Mouse (Mus musculus): ENCODE measurements at regions not wholly inside any gene's neighbourhood (a gene's known extent, or its start where the extent isn't known, plus 50 kb on each side); places are given as distances from the start of the nearest gene placed in this dataset.

- no peak for DNase-seq
These were observed 477.4 kb upstream of the Diaph2 start for GRCm38 (mm10) chrX:129272135-129272534.

DNA sequence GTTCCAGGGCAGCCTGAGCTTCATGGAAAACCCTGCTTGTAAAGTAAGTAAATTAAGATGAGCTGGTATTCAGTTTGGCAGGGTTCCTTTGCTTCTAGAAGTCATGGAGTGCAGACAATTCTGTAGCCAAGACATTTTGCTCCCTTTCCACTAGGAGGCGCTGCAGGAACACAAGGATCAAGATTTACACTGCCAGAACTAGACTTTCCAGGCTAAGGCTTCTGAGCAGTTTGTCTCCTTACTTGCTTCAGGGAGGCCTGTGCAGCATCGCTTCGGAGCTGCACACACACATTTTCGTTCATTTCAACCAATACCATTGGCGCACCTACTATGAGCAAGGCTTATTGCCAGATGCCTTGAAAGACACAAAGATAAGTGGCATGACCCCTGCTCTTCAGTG, 445.6 kb upstream of the Diaph2 start:
- peak; percentile 37 for DNase-seq

GRCm38 (mm10) chrX:129309380-129309779, 440.2 kb upstream of the Diaph2 start:
- DNase-seq = no peak

GRCm38 (mm10) chrX:129329441-129329840, 420.1 kb upstream of the Diaph2 start:
- DNase-seq = no peak

GRCm38 (mm10) chrX:129332810-129333209, 416.7 kb upstream of the Diaph2 start:
- DNase-seq = no peak
